In genomic region chr1:152750312-152750965, GRCm38 (mm10) we compare ENCODE assay signal across 15 mouse cellular contexts. TPM values are rescaled to one million over a fixed set of nuclear protein-coding genes. Genes with fewer than 3 reads are reported as not detected.
DNase-seq lines count a peak whose midpoint lies in the region; ATAC-seq and TF ChIP-seq lines count a peak whose summit lies in the region.
"Had no signal": no experiment of that assay in that cellular context is flagged by ENCODE, and none has a peak within 500 bp of the region (broad histone marks: within the 10 kb centered on the region; RNA-seq: fewer than 3 reads in every experiment).

Gene Apobec4 (plus strand): TSS chr1:152750551.

- H3K27ac ChIP-seq in intestine, embryonic 16.5 days (ENCODE audit: low read length): no peak within 1 kb of the TSS
- no peak within 1 kb of the TSS for H3K27ac ChIP-seq in intestine, postnatal 0 days (ENCODE audit: low read depth, low read length)
- peak within 1 kb of the TSS; percentile 19 for H3K27ac ChIP-seq in midbrain, embryonic 16.5 days (ENCODE audit: low read length)
- H3K27ac ChIP-seq in midbrain, embryonic 11.5 days (ENCODE audit: low read depth, low read length): no peak within 1 kb of the TSS
- peak within 1 kb of the TSS; percentile 76 for H3K27ac ChIP-seq in layer of hippocampus, adult 2 months

- no peak within 1 kb of the TSS for H3K9ac ChIP-seq in intestine, embryonic 16.5 days (ENCODE audit: low read depth, low read length)
- H3K9ac ChIP-seq in intestine, postnatal 0 days (ENCODE audit: low read depth, low read length): no peak within 1 kb of the TSS
- H3K9ac ChIP-seq in midbrain, embryonic 16.5 days (ENCODE audit: low read depth, low read length): peak within 1 kb of the TSS; percentile 41; the same call in 1 of the 2 replicates
- no peak within 1 kb of the TSS for H3K9ac ChIP-seq in midbrain, embryonic 11.5 days (ENCODE audit: low read length)

- WGBS in intestine, embryonic 16.5 days: 62% methylated on average over 13 of the region's 13 CpGs
- WGBS in intestine, postnatal 0 days: 55% methylated on average over 13 of the region's 13 CpGs
- WGBS in midbrain, embryonic 16.5 days: 45% methylated on average over 13 of the region's 13 CpGs
- WGBS in midbrain, embryonic 11.5 days: 72% methylated on average over 13 of the region's 13 CpGs

- H3K4me1 ChIP-seq in intestine, embryonic 16.5 days (ENCODE audit: control insufficient read depth, insufficient read depth, low read length): peaks cover 6% of the 10 kb centered on the region; the same call in 1 of the 2 replicates
- no peaks in the 10 kb centered on the region for H3K4me1 ChIP-seq in intestine, postnatal 0 days (replicated peaks; ENCODE audit: control insufficient read depth, insufficient read depth, low read length)
- peaks cover 10% of the 10 kb centered on the region for H3K4me1 ChIP-seq in midbrain, embryonic 16.5 days (ENCODE audit: control insufficient read depth, insufficient read depth, low read length)
- H3K4me1 ChIP-seq in midbrain, embryonic 11.5 days (ENCODE audit: control insufficient read depth, insufficient read depth, low read length): no peaks in the 10 kb centered on the region

- H3K27me3 ChIP-seq in intestine, embryonic 16.5 days (replicated peaks; ENCODE audit: control insufficient read depth, insufficient read depth, low read length): no peaks in the 10 kb centered on the region
- H3K27me3 ChIP-seq in intestine, postnatal 0 days (replicated peaks; ENCODE audit: control insufficient read depth, insufficient read depth, low read length): no peaks in the 10 kb centered on the region
- H3K27me3 ChIP-seq in midbrain, embryonic 16.5 days (ENCODE audit: control insufficient read depth, insufficient read depth, low read depth, low read length): no peaks in the 10 kb centered on the region
- no peaks in the 10 kb centered on the region for H3K27me3 ChIP-seq in midbrain, embryonic 11.5 days (ENCODE audit: control insufficient read depth, insufficient read depth, low read length)

- DNase-seq in midbrain, embryonic 11.5 days (ENCODE audit: low spot score, missing footprints): no peak
- DNase-seq in layer of hippocampus, adult 2 months (ENCODE audit: low spot score in 2 of 2): peak in 1 of 2 experiments; percentile 54
- DNase-seq in right cerebral cortex, postnatal 36 days (ENCODE audit: low spot score in 2 of 2): peak; percentile 38 to 60
- no peak for DNase-seq in spleen, adult 18-20 months
- DNase-seq: cerebellum, postnatal 14 days; gastrocnemius, postnatal 36 days; heart, postnatal 14 days; liver; lung, postnatal 14 days had no signal

- no peak within 1 kb of the TSS for H3K4me3 ChIP-seq in intestine, embryonic 16.5 days (ENCODE audit: low read length)
- no peak within 1 kb of the TSS for H3K4me3 ChIP-seq in intestine, postnatal 0 days (ENCODE audit: low read depth, low read length)
- no peak within 1 kb of the TSS for H3K4me3 ChIP-seq in midbrain, embryonic 16.5 days (ENCODE audit: low read depth, low read length)
- no peak within 1 kb of the TSS for H3K4me3 ChIP-seq in midbrain, embryonic 11.5 days (ENCODE audit: low read depth, low read length)
- peak within 1 kb of the TSS; percentile 31 for H3K4me3 ChIP-seq in layer of hippocampus, adult 2 months

- ATAC-seq in intestine, embryonic 16.5 days: 0 out of 2 replicates have a peak, but pooled peaks have one; percentile 36
- ATAC-seq in intestine, postnatal 0 days: no peak
- peak; percentile 46; the same call in 1 of the 2 replicates for ATAC-seq in midbrain, embryonic 16.5 days
- no peak for ATAC-seq in midbrain, embryonic 11.5 days (ENCODE audit: low FRiP score)

- H3K36me3 ChIP-seq in intestine, embryonic 16.5 days (ENCODE audit: control insufficient read depth, insufficient read depth, low read length): no peaks in the 10 kb centered on the region
- no peaks in the 10 kb centered on the region for H3K36me3 ChIP-seq in intestine, postnatal 0 days (ENCODE audit: control insufficient read depth, insufficient read depth)
- no peaks in the 10 kb centered on the region for H3K36me3 ChIP-seq in midbrain, embryonic 16.5 days (ENCODE audit: control insufficient read depth, insufficient read depth, low read length)
- no peaks in the 10 kb centered on the region for H3K36me3 ChIP-seq in midbrain, embryonic 11.5 days (ENCODE audit: control insufficient read depth, insufficient read depth, low read length)

- no peaks in the 10 kb centered on the region for H3K9me3 ChIP-seq in intestine, embryonic 16.5 days (ENCODE audit: control insufficient read depth, low read length)
- no peaks in the 10 kb centered on the region for H3K9me3 ChIP-seq in intestine, postnatal 0 days (ENCODE audit: control insufficient read depth)
- H3K9me3 ChIP-seq in midbrain, embryonic 16.5 days (replicated peaks; ENCODE audit: control insufficient read depth, low read length, poor library complexity, severe bottlenecking): no peaks in the 10 kb centered on the region
- no peaks in the 10 kb centered on the region for H3K9me3 ChIP-seq in midbrain, embryonic 11.5 days (ENCODE audit: control insufficient read depth, low read length)

- TF ChIP-seq CTCF in intestine, postnatal 0 days (IDR thresholded peaks at IDR 0.05; ENCODE audit: low read depth): no peak
- no peak for TF ChIP-seq CTCF in layer of hippocampus, adult 2 months (conservative IDR thresholded peaks at IDR 0.05)

- no peak within 1 kb of the TSS for H3K4me2 ChIP-seq in intestine, embryonic 16.5 days (ENCODE audit: low read depth, low read length)
- no peak within 1 kb of the TSS for H3K4me2 ChIP-seq in intestine, postnatal 0 days (replicated peaks; ENCODE audit: low read depth)
- H3K4me2 ChIP-seq in midbrain, embryonic 16.5 days (ENCODE audit: low read length): peak within 1 kb of the TSS; percentile 20; the same call in 1 of the 2 replicates
- H3K4me2 ChIP-seq in midbrain, embryonic 11.5 days: no peak within 1 kb of the TSS

RNA-seq across cellular contexts. Expression of gene Apobec4, which starts in this region (rescaled TPM):
- not detected in 2 replicates for polyA plus RNA-seq in intestine, embryonic 16.5 days (2015; fragmentation: Nextera tagmentation; extraction: Ambion mirVana)
- not detected in 2 replicates for polyA plus RNA-seq in intestine, postnatal 0 days (2015; fragmentation: Nextera tagmentation; extraction: Ambion mirVana)
- not detected in 2 replicates for polyA plus RNA-seq in midbrain, embryonic 16.5 days (2015; fragmentation: Nextera tagmentation; extraction: Ambion mirVana)
- polyA plus RNA-seq in midbrain, embryonic 11.5 days (2014; fragmentation: Nextera tagmentation; extraction: Ambion mirVana): not detected in 2 replicates
- not detected for total RNA-seq in layer of hippocampus, adult 2 months (2021)
- total RNA-seq: gastrocnemius, postnatal 36 days; heart, postnatal 14 days; monocyte, adult 5-6 weeks had no signal
- polyA plus RNA-seq: large intestine, adult 2 months; stomach, embryonic 14.5 days had no signal

Comparison
In these comparisons a context has a peak if more than half of its experiments do, and no peak if none do; other contexts are left out.
1. Peak in ATAC-seq in intestine, embryonic 16.5 days; RNA of the gene not detected or under 1 TPM.
2. Peak in ATAC-seq, H3K27ac ChIP-seq, H3K9ac ChIP-seq and H3K4me2 ChIP-seq in midbrain, embryonic 16.5 days; RNA of the gene not detected or under 1 TPM.
3. DNase-seq: peak in right cerebral cortex, postnatal 36 days (2 of 2); none in midbrain, embryonic 11.5 days (single experiment) and spleen, adult 18-20 months (0 of 2).